Mouse (Mus musculus) heart, adult 2 months (tissue): Measurements from ENCODE around the gene Spata13.

Experiments
- CTCF ChIP-seq: fragments of 200-600 bp; IDR thresholded peaks from 2 replicates; pipeline ENCODE4 v1.8.1; 2022; ENCODE audit warnings: antibody characterized with exemption, mild to moderate bottlenecking, moderate library complexity
- POLR2A ChIP-seq: fragments of 200-500 bp; IDR thresholded peaks from 2 replicates; pipeline ENCODE4 v1.6.1; 2011; ENCODE audit warnings: mild to moderate bottlenecking, low read depth, low read length, control low read depth; ENCODE audit not compliant: insufficient read depth

GRCm38 (mm10) chr14:60776521-60776920 lies 142.7 kb downstream of the Spata13 start:
- TF ChIP-seq POLR2A (no peak), CTCF (no peak)
